Mouse (Mus musculus): ENCODE measurements around the gene Ddx1. TPM values are rescaled to one million over a fixed set of nuclear protein-coding genes. Genes with fewer than 3 reads are reported as not detected.

The Ddx1 gene
- polyA plus RNA-seq, 1 experiment = 77.8 TPM

DNA sequence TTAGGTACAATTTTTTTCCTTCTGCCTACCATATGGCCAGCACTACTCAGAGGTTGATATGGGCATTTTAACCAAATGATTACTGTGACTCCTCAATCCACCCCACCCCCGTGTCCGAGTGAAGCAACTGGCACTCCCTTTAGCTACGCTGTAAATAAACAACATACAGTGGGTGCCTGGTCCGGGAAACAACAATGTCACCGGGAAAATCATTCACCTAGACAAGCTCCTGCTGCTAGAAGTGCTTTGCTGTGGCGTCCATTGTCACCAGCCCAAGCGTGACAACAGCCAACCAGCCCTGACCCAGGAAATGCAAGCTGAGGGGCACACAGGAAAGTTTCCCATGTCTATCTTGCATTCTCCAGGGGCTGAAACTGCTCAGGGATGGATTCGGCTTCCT, 66.8 kb downstream of the Ddx1 start:
- WGBS = 33% methylated on average over 8 of the region's 8 CpGs
- Histone ChIP-seq H3K27ac (ENCODE audit: insufficient read depth, low read length) (no peak overlapping the region), H3K4me1 (ENCODE audit: control insufficient read depth, insufficient read depth, low read length) (no peaks in the 10 kb centered on the region), H3K4me3 (replicated peaks; ENCODE audit: insufficient read depth, low read depth, low read length) (no peak overlapping the region), H3K27me3 (ENCODE audit: control insufficient read depth, insufficient read depth, low read length) (no peaks in the 10 kb centered on the region)
- TF ChIP-seq CTCF (IDR thresholded peaks at IDR 0.05; ENCODE audit: borderline replicate concordance, insufficient read depth, low read depth, low read length) = no peak
- TF ChIP-seq POLR2A (IDR thresholded peaks at IDR 0.05; ENCODE audit: borderline replicate concordance, insufficient read depth, low read length) = no peak
- no peak for DNase-seq

DNA sequence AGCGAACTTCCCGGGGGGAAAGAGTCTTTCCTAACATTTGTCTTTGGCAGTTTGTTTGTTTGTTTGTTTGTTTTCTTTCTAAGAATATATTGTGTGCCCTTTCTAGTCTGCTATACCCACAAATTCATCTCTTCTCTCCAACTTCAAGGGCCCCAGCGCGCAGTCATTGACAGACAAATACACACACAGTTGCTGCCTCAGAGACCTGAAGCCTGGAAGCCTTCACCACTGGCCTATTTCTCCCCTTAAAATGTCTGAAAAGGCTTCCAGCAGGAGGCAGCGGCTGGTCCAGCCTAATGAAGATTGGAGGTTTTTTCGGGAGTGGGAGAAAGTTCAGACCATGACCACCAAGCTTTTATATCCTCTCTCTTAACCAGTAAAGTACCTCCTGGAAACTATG, 67.3 kb downstream of the Ddx1 start:
- no peak overlapping the region for H3K4me3 ChIP-seq (replicated peaks; ENCODE audit: insufficient read depth, low read depth, low read length)
- 74% methylated on average over 6 of the region's 6 CpGs for WGBS
- no peak overlapping the region for H3K27ac ChIP-seq (ENCODE audit: insufficient read depth, low read length)
- no peak for DNase-seq
- no peaks in the 10 kb centered on the region for H3K4me1 ChIP-seq (ENCODE audit: control insufficient read depth, insufficient read depth, low read length)
- no peaks in the 10 kb centered on the region for H3K27me3 ChIP-seq (ENCODE audit: control insufficient read depth, insufficient read depth, low read length)
- TF ChIP-seq CTCF (IDR thresholded peaks at IDR 0.05; ENCODE audit: borderline replicate concordance, insufficient read depth, low read depth, low read length) = no peak
- no peak for TF ChIP-seq POLR2A (IDR thresholded peaks at IDR 0.05; ENCODE audit: borderline replicate concordance, insufficient read depth, low read length)

DNA sequence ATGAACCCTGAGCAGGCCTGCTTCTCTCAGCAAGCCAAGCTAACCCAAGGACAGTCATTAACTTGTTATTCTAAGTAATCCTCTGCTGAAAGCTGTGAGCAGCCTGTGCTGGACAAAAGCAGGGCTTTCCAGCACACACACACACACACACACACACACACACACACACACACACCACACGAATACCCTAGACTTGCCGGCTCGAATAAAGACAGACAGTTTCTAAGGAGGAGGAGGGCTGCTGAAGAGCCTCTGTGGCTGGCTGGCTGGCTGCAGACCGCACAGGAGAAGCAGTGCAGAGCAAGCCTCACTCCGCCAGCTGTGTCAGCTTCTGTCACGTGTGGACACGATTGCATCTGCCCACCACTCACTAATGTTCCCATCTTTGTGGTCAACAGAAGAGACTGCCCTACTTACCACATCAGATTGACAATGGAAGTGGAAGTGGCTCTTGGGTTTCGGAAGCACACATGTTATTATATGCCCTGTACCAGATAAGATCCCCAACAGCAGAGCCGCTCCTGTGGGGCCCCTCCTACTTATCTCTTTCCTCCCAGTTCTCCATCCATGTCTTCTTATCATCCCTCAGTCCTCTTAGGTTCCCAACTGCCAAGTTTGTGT, 68.2 kb downstream of the Ddx1 start:
- no peaks in the 10 kb centered on the region for H3K4me1 ChIP-seq (ENCODE audit: control insufficient read depth, insufficient read depth, low read length)
- no peak for DNase-seq
- H3K27ac ChIP-seq (ENCODE audit: insufficient read depth, low read length) = no peak overlapping the region
- TF ChIP-seq POLR2A (IDR thresholded peaks at IDR 0.05; ENCODE audit: borderline replicate concordance, insufficient read depth, low read length) (no peak), CTCF (IDR thresholded peaks at IDR 0.05; ENCODE audit: borderline replicate concordance, insufficient read depth, low read depth, low read length) (no peak)
- no peak overlapping the region for H3K4me3 ChIP-seq (replicated peaks; ENCODE audit: insufficient read depth, low read depth, low read length)
- 36% methylated on average over 9 of the region's 9 CpGs for WGBS
- no peaks in the 10 kb centered on the region for H3K27me3 ChIP-seq (ENCODE audit: control insufficient read depth, insufficient read depth, low read length)

- no peaks in the 10 kb centered on the region for H3K27me3 ChIP-seq (ENCODE audit: control insufficient read depth, insufficient read depth, low read length)
- no peak overlapping the region for H3K4me3 ChIP-seq (replicated peaks; ENCODE audit: insufficient read depth, low read depth, low read length)
- TF ChIP-seq POLR2A (IDR thresholded peaks at IDR 0.05; ENCODE audit: borderline replicate concordance, insufficient read depth, low read length) = no peak
- TF ChIP-seq CTCF (IDR thresholded peaks at IDR 0.05; ENCODE audit: borderline replicate concordance, insufficient read depth, low read depth, low read length) = no peak
- DNase-seq = no peak
- no peaks in the 10 kb centered on the region for H3K4me1 ChIP-seq (ENCODE audit: control insufficient read depth, insufficient read depth, low read length)
- no peak overlapping the region for H3K27ac ChIP-seq (ENCODE audit: insufficient read depth, low read length)
These were observed 68.7 kb downstream of the Ddx1 start for GRCm38 (mm10) chr12:13180332-13180714.

DNA sequence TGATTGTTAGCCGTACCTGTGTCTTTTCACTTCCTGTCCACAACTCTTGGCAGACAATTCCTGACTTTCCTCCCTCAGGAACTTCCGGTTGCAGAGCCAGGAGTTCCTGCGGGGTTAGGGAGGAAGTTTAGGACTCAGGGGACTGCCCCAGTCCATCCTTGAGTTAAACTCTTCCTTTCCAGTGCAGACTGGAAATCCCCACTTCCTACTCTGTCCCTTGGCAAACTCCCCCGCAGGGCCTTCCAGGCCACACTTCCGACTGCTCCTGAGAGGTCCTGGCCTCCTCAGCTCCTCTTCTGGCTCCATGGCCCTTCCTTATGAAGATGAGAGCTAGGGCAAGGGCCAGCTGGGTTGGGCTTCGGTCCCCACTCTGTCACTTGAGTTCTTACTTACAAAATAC, 71.4 kb downstream of the Ddx1 start:
- 60% methylated on average over 6 of the region's 6 CpGs for WGBS
- DNase-seq = no peak
- no peaks in the 10 kb centered on the region for H3K4me1 ChIP-seq (ENCODE audit: control insufficient read depth, insufficient read depth, low read length)
- TF ChIP-seq CTCF (IDR thresholded peaks at IDR 0.05; ENCODE audit: borderline replicate concordance, insufficient read depth, low read depth, low read length) (no peak), POLR2A (IDR thresholded peaks at IDR 0.05; ENCODE audit: borderline replicate concordance, insufficient read depth, low read length) (no peak)
- no peak overlapping the region for H3K27ac ChIP-seq (ENCODE audit: insufficient read depth, low read length)
- no peaks in the 10 kb centered on the region for H3K27me3 ChIP-seq (ENCODE audit: control insufficient read depth, insufficient read depth, low read length)
- H3K4me3 ChIP-seq (replicated peaks; ENCODE audit: insufficient read depth, low read depth, low read length) = no peak overlapping the region

GRCm38 (mm10) chr12:13176927-13177326, 72.1 kb downstream of the Ddx1 start:
- Histone ChIP-seq H3K4me3 (replicated peaks; ENCODE audit: insufficient read depth, low read depth, low read length) (no peak overlapping the region), H3K27me3 (ENCODE audit: control insufficient read depth, insufficient read depth, low read length) (no peaks in the 10 kb centered on the region), H3K27ac (ENCODE audit: insufficient read depth, low read length) (no peak overlapping the region), H3K4me1 (ENCODE audit: control insufficient read depth, insufficient read depth, low read length) (no peaks in the 10 kb centered on the region)
- no peak for DNase-seq
- 70% methylated on average over 3 of the region's 3 CpGs for WGBS
- TF ChIP-seq CTCF (IDR thresholded peaks at IDR 0.05; ENCODE audit: borderline replicate concordance, insufficient read depth, low read depth, low read length) (no peak), POLR2A (IDR thresholded peaks at IDR 0.05; ENCODE audit: borderline replicate concordance, insufficient read depth, low read length) (no peak)

GRCm38 (mm10) chr12:13176136-13176535, 72.9 kb downstream of the Ddx1 start:
- WGBS = 45% methylated on average over 2 of the region's 2 CpGs
- no peak for DNase-seq
- H3K4me1 ChIP-seq (ENCODE audit: control insufficient read depth, insufficient read depth, low read length) = no peaks in the 10 kb centered on the region
- H3K27me3 ChIP-seq (ENCODE audit: control insufficient read depth, insufficient read depth, low read length) = no peaks in the 10 kb centered on the region
- H3K4me3 ChIP-seq (replicated peaks; ENCODE audit: insufficient read depth, low read depth, low read length) = no peak overlapping the region
- TF ChIP-seq CTCF (IDR thresholded peaks at IDR 0.05; ENCODE audit: borderline replicate concordance, insufficient read depth, low read depth, low read length) = no peak
- TF ChIP-seq POLR2A (IDR thresholded peaks at IDR 0.05; ENCODE audit: borderline replicate concordance, insufficient read depth, low read length) = no peak
- no peak overlapping the region for H3K27ac ChIP-seq (ENCODE audit: insufficient read depth, low read length)

DNA sequence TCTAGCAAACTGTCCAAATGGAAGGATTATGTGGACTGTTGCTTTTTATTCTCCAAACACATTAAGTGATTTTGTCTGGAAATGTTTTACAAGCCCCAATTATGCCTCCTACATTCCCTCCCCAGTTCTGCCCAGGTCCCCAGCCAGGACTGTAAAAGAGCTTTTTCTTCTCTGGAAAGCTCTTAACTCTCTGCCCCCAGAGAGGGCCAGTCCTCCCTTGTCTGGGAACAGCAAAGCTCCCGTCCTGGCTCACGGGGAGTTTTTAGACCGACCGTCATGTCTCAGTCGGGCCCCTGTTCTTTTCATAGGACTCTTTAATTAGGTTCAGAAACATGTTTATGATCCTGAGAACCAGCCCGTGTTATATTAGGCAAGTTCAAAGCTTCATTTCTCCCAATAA, 75.0 kb downstream of the Ddx1 start:
- no peak for DNase-seq
- H3K4me3 ChIP-seq (replicated peaks; ENCODE audit: insufficient read depth, low read depth, low read length) = no peak overlapping the region
- no peaks in the 10 kb centered on the region for H3K27me3 ChIP-seq (ENCODE audit: control insufficient read depth, insufficient read depth, low read length)
- no peaks in the 10 kb centered on the region for H3K4me1 ChIP-seq (ENCODE audit: control insufficient read depth, insufficient read depth, low read length)
- no peak for TF ChIP-seq POLR2A (IDR thresholded peaks at IDR 0.05; ENCODE audit: borderline replicate concordance, insufficient read depth, low read length)
- no peak for TF ChIP-seq CTCF (IDR thresholded peaks at IDR 0.05; ENCODE audit: borderline replicate concordance, insufficient read depth, low read depth, low read length)
- WGBS = 62% methylated on average over 6 of the region's 6 CpGs
- H3K27ac ChIP-seq (ENCODE audit: insufficient read depth, low read length) = no peak overlapping the region
